Mouse (Mus musculus): Measurements from ENCODE around the gene Micu2. TPM values are rescaled to one million over a fixed set of nuclear protein-coding genes. Genes with fewer than 3 reads are reported as not detected.

Micu2 gene
- total and polyA plus RNA-seq, 3 experiments, result 61.3 to 173 (median 65.1) TPM

DNA sequence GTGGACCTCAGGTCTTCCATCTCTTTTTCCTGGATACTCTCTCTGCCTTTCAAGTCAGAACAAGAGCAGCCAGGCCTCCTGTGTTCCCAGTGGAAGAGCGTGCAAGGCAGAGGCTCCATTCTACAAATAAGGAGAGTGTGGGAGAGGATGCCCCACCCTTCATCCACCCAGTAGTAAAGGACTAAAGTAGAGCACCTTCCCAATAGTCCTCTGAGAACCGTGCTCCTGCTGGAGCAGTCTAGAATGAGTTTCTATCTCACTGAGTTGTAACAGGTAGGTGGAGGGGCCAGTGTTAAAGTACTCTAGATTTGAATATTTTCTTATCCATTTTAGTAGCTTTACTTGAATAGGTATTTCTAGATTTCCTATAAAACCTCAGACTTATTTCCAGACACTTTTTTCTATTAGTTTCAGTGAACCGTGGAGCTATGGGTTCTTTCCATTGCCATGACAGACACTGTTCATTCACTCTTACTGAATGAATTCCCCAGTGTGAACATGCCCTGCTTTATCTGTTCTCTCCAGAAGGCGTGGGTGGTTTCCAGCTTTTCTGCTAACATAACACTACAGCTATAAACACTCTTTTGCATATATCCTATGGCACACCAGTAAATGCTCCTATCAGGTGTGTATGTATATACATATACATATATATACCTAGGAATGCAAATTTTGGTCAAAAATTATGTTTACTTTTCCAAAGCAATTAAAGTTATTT lies 31.8 kb downstream of the Micu2 start:
- TF ChIP-seq USF1 (IDR thresholded peaks at IDR 0.05; ENCODE audit: low read depth, low read length) (no peak), GATA1 (IDR thresholded peaks at IDR 0.05; ENCODE audit: low read depth, low read length) (peak; percentile 60), RCOR1 (IDR thresholded peaks at IDR 0.05; ENCODE audit: low read depth, low read length) (no peak), TAL1 (IDR thresholded peaks at IDR 0.05; ENCODE audit: low read length) (peak; percentile 74), TCF12 (IDR thresholded peaks at IDR 0.05; ENCODE audit: low read depth, low read length) (peak; percentile 61; the same call in 1 of the 2 replicates), EP300 (IDR thresholded peaks at IDR 0.05; ENCODE audit: low read depth in 1 of 2, low read length in 2 of 2) (peak; percentile 70 to 74), ZKSCAN1 (IDR thresholded peaks at IDR 0.05; ENCODE audit: low read depth, low read length) (no peak)
- no peak overlapping the region for H3K4me3 ChIP-seq (ENCODE audit: control insufficient read depth in 1 of 2, insufficient read depth in 1 of 2, low read depth in 2 of 2, low read length in 2 of 2)
- no peaks in the 10 kb centered on the region for H3K79me2 ChIP-seq (ENCODE audit: control insufficient read depth, insufficient read depth, low read length, poor library complexity)
- H3K36me3 ChIP-seq (ENCODE audit: control insufficient read depth in 1 of 2, insufficient read depth in 2 of 2, low read length in 2 of 2), result peaks cover 0 to 9% of the 10 kb centered on the region in 2 experiments
- peaks cover 0 to 6% of the 10 kb centered on the region in 2 experiments; a peak in 1 of 4 replicates for H3K4me1 ChIP-seq (ENCODE audit: control insufficient read depth in 1 of 2, insufficient read depth in 2 of 2, low read length in 2 of 2)
- no peak overlapping the region for H3K9ac ChIP-seq (ENCODE audit: control insufficient read depth, low read depth, low read length, poor library complexity, severe bottlenecking)
- H3K9me3 ChIP-seq (replicated peaks; ENCODE audit: insufficient read depth, low read length), result no peaks in the 10 kb centered on the region
- peak; percentile 61 for DNase-seq (ENCODE audit: low read depth, low spot score)
- H3K27ac ChIP-seq (ENCODE audit: control insufficient read depth, low read depth, low read length), result no peak overlapping the region
- H3K27me3 ChIP-seq (ENCODE audit: control insufficient read depth in 1 of 2, insufficient read depth in 2 of 2, low read length in 2 of 2), result no peaks in the 10 kb centered on the region

DNA sequence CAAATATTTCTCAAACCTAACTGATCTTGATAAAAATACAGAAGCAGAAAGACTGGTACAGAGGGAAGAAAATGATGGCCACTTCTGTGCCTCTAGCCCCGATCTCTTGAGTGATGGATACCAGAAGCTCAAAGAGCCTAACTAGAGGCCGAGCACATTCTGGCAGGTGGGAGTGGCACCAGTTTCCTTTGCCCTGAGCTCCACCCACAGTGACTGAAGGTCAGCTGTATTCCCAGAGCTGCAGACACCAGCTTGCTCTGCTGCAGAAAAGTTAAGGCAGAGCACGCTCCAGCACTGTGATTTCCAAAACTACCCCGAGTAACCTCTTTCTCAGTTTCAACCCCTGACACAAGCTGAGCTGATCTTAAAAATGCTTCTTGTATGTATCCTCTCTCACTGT lies 37.2 kb downstream of the Micu2 start:
- no peaks in the 10 kb centered on the region for H3K9me3 ChIP-seq (replicated peaks; ENCODE audit: insufficient read depth, low read length)
- H3K4me3 ChIP-seq (ENCODE audit: control insufficient read depth in 1 of 2, insufficient read depth in 1 of 2, low read depth in 2 of 2, low read length in 2 of 2), result no peak overlapping the region
- H3K79me2 ChIP-seq (ENCODE audit: control insufficient read depth, insufficient read depth, low read length, poor library complexity), result no peaks in the 10 kb centered on the region
- H3K36me3 ChIP-seq (ENCODE audit: control insufficient read depth in 1 of 2, insufficient read depth in 2 of 2, low read length in 2 of 2), result no peaks in the 10 kb centered on the region
- no peak overlapping the region for H3K27ac ChIP-seq (ENCODE audit: control insufficient read depth, low read depth, low read length)
- H3K9ac ChIP-seq (ENCODE audit: control insufficient read depth, low read depth, low read length, poor library complexity, severe bottlenecking), result no peak overlapping the region
- H3K27me3 ChIP-seq (ENCODE audit: control insufficient read depth in 1 of 2, insufficient read depth in 2 of 2, low read length in 2 of 2), result no peaks in the 10 kb centered on the region
- TF ChIP-seq RCOR1 (IDR thresholded peaks at IDR 0.05; ENCODE audit: low read depth, low read length), result no peak
- no peak for TF ChIP-seq SMC3 (IDR thresholded peaks at IDR 0.05; ENCODE audit: low read depth, low read length)
- TF ChIP-seq ZMIZ1 (IDR thresholded peaks at IDR 0.05; ENCODE audit: low read depth, low read length), result no peak
- TF ChIP-seq MAZ (IDR thresholded peaks at IDR 0.05; ENCODE audit: low read depth, low read length), result no peak
- no peak for TF ChIP-seq NELFE (IDR thresholded peaks at IDR 0.05; ENCODE audit: low read depth, low read length)
- TF ChIP-seq ETS1 (IDR thresholded peaks at IDR 0.05; ENCODE audit: low read depth, low read length), result no peak
- no peak for TF ChIP-seq MEF2A (IDR thresholded peaks at IDR 0.05; ENCODE audit: extremely low read depth, insufficient replicate concordance, low read depth, low read length, poor library complexity, severe bottlenecking)
- TF ChIP-seq MYC (IDR thresholded peaks at IDR 0.05; ENCODE audit: low read depth, low read length), result no peak
- no peak for TF ChIP-seq POLR2AphosphoS2 (IDR thresholded peaks at IDR 0.05; ENCODE audit: low read length)
- no peak for TF ChIP-seq ELF1 (IDR thresholded peaks at IDR 0.05; ENCODE audit: low read depth, low read length)
- no peak for TF ChIP-seq TAL1 (IDR thresholded peaks at IDR 0.05; ENCODE audit: low read length)
- no peak for TF ChIP-seq JUND (IDR thresholded peaks at IDR 0.05; ENCODE audit: low read depth, low read length)
- no peak for TF ChIP-seq UBTF (IDR thresholded peaks at IDR 0.05; ENCODE audit: borderline replicate concordance, insufficient read depth, low read depth, low read length)
- TF ChIP-seq ZNF384 (IDR thresholded peaks at IDR 0.05; ENCODE audit: low read depth, low read length), result no peak
- TF ChIP-seq ZKSCAN1 (IDR thresholded peaks at IDR 0.05; ENCODE audit: low read depth, low read length), result no peak
- no peak for TF ChIP-seq TCF12 (IDR thresholded peaks at IDR 0.05; ENCODE audit: low read depth, low read length)
- no peak for TF ChIP-seq MYB (IDR thresholded peaks at IDR 0.05; ENCODE audit: low read depth, low read length)
- TF ChIP-seq CHD2 (IDR thresholded peaks at IDR 0.05; ENCODE audit: low read length), result no peak
- H3K4me1 ChIP-seq (ENCODE audit: control insufficient read depth in 1 of 2, insufficient read depth in 2 of 2, low read length in 2 of 2), result no peaks in the 10 kb centered on the region
- no peak for DNase-seq (ENCODE audit: low read depth, low spot score)
